Mouse (Mus musculus) granulocyte monocyte progenitor cell, adult 5-6 weeks (primary cell): ENCODE results near the gene Hnf4a. TPM values are rescaled to one million over a fixed set of nuclear protein-coding genes. Genes with fewer than 3 reads are reported as not detected.

Experiments
- ATAC-seq: replicated peaks from 2 replicates; pipeline ENCODE4 v1.8.0; 2016; ENCODE audit warnings: mild to moderate bottlenecking, moderate TSS enrichment, inconsistent platforms; ENCODE audit not compliant: poor library complexity, severe bottlenecking
- total RNA-seq, 2 experiments: library from RNA; stranded (forward) in 1 of 2; stranded (reverse) in 1 of 2; fragments of 200-712, 200-1000 nt in 1 of 2; fragments of >200 nt in 1 of 2; fragmentation: Nextera tagmentation in 1 of 2; gene quantifications; 2 replicates each; pipeline ENCODE4 v1.2.3; 2014 to 2017

The Hnf4a gene
- total RNA-seq, 2 experiments from 2014 or later = 0.15 to 0.37 TPM

DNA sequence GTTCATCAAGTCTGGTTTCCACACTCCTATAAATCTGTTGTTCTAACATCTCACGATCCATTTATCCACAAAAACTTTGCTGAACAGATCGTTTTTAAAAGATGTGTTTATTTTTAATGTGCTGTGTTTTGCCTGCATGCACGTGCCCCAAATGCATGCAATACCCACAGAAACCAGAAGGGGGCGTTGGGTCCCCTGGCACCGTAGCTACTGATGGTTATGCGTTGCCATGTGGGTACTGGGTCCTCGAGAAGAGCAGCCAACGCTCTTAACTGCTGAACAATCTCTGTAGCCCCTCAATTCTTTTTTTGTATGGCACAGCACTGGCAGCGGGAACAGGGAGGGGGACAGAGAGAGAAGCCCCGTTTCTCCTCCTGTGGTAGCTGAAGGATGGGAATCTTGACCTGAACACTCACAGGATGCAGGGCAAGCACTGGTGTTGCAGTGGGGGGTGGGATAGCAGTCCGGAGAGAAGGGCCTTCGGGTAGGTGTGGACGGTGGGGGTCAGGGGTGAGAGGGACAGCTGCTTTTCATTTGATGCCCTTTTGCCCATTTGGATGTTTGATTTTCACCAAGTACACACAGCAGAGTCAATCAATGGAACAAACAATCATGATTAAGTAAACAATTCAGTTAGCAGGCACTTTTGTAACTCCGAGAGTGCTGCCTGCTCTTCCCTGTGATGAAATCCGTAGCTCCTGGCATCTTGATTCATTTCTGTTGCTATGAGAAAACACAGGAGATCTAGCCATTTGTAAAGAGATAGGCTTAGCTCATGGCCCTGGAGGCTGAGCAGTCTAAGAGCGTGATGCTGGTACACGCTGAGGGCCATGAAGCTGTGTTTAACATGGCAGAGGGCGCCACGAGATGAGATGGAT, 80.0 kb downstream of the Hnf4a start:
- peak; percentile 44 for ATAC-seq

DNA sequence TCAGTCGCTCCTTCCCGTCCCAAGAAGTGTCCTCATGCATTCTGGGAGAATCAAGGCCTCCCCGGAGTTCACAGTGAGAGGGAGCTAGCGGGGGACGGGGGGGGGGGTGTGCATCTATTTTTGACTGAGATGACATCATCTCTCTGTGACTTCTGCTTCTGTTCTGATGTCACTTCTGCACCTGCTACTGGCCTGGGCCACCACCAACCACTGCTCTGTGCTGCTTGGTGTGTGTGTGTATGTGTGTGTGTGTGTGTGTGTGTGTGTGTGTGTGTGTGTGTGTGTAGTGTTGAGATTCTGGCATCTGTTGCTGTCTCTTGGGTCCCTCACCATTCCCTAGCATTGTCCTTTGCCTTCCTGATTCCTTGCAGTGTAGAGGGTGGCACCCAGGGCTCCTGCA, 80.9 kb downstream of the Hnf4a start:
- ATAC-seq = peak; percentile 55

DNA sequence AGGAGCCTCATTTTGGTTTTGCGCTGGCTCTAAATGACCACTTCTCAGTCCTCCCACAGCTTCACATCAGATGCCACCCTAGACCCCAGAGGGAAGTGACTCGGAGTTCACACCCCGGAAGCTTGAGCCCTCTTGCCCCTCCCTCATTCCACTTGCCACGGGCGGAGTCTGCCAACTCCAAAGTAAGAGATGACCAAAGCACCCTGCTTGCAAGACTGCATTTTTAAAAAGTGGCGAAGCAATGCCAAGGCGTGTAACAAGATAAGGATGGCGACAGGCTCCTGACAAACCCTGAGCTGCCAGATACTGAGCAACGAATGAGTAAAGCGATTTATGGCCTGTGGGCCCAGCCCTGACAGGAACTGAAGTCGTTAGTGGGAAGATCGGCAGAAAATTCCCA, 83.6 kb downstream of the Hnf4a start:
- ATAC-seq = peak; percentile 79

DNA sequence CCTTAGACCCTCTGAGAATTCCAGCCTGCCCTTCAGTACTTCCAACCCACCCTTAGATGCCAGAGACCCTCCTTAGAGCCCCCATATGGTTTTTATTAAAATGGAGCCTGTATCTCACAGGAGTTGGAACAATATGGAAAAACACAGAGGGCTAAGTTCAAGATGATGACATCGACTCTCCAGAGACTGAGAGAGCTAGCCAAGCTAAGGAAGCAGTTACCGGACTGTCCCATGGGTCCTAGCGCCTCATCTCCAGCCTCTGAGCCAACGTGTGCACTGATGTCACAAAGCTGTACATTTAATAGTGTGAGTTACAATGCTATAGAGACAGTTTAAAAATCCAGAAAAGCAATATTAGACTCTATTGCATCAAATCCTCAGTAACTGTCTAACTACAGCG, 84.4 kb downstream of the Hnf4a start:
- no peak for ATAC-seq

DNA sequence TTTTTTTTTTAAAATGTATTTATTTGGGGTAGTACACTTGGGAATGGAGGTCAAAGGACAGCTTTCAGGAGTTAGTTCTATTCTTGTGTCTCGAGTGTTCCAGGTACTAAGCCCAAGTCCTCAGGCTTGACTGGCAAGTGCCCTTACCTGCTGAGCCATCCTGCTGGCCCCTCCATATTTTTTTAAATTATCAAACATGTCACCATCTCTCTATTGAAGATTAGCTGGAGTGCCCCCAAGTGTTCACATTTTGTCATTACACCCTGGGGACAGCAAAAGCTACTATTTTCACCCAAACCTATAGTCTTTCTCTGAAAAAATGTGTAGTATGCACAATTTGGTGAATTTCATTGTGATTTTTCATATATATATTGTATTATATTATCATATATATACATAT, 85.5 kb downstream of the Hnf4a start:
- 0 out of 2 replicates have a peak, but pooled peaks have one; percentile 15 for ATAC-seq

DNA sequence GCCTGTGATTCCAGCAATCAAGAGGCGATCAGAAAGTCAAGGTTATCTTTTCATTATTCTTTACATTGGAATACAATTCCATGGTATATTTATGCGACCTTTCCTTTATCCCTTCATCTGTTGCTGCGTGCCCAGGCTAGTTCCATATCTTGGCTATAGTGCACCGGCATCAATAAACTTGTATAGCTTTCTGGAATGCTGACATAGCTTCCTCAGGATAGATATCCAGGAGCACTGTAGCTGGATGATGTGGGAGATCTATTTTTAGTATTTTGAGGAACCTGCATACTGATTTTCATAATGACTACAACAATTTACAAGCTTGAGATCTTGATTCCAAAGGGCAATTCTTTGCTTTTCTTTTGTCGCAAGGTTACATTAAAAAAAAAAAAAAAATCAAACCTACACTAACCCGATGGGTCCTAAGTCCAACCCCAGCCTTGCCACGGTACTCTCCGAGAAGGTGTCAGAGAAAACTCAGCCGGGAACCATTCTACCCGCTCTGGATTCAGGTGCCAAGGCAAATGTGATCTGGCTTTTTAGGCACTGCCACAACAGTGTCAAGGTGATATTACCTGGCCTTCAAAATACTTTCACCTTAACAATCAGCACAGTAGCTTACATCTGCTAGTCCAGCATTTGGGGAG, 87.2 kb downstream of the Hnf4a start:
- no peak for ATAC-seq

DNA sequence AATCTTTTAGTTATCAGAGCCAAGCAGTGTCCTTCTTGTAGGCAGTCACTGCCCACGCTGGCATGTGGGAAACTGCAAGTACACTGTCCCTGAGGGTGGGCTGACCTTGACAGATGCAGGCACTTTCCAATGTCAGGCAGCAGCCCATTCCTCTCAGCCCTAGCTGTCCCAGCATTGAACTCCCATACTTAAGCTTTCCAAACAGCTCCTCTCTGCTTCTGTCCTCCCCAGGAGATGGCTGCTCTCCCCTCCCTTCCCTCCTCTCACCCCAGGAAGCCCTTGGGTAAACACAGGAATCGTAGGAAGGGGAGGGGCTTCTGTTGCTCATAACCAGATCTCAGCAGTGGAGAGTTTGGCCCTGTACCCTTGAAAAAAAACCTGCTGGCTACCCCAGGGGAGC, 88.5 kb downstream of the Hnf4a start:
- ATAC-seq = no peak

DNA sequence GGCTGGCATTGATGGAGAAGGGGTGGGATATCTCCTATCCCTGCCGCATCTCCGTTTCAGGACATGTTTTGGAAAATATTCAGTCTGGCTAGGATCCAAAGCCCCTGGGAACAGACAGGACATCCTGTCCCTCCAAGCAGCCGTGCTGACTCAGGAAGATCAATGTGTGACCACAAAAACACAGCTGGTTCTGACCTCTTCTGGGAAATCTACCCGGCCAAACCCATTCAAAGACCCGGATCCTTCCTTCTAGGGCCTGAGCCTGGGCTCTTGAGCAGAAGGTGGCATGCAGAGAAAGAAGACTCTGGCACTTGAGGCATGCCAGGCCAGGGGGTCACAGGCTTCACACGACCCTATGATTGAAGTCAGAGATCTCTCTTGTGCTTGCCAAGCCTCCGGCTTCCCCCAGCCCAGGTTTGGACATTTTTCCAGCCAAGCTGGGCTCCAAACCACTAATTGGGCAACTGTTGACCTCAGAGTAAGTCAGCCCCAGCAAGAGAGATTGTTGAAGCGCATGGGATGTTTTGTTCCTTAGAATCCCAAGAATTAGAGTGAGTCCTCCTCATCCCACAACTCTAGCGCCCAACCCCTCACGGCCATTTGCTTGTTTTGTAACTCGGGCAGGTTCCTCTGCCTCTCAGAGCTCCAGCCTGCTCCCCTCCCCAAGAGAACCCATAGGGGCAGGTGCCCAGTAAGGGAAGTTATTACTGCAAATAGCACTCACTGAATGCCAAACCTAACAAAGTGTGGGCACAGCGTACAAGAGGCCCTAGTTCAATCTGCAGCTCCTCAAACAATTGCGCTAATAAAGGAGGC, 89.7 kb downstream of the Hnf4a start:
- peak; percentile 44 for ATAC-seq

DNA sequence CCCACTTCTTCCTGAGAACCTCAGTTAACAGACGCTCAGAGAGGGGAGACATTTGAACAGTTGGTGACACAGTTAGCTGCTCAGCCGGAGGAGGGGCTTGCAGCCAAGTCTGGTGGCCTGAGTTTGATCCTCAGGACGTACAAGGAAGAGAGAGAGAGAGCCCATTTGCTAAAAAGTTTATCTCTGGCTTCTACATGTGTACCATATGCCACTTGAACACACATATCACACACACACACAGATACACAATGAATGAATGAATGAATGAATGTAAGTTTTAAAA, 90.2 kb downstream of the Hnf4a start:
- no peak for ATAC-seq

DNA sequence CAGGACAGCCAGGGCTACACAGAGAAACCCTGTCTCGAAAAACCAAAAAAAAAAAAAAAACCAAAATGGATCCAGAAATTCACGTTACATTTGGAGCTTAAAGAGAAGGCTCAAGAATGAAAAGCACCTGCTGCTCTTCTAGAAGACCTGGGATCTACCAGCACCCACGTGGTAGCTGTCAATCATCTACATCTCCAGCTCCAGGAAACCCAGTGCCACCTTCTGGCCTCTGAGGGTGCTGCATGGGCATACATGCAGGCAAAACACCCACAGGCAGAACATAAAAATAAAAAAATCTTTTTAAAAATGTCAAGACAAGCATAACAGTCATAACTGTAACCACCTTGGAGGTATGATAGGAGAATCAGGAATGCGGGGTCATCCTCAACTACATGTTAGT, 91.1 kb downstream of the Hnf4a start:
- ATAC-seq = peak; percentile 48

DNA sequence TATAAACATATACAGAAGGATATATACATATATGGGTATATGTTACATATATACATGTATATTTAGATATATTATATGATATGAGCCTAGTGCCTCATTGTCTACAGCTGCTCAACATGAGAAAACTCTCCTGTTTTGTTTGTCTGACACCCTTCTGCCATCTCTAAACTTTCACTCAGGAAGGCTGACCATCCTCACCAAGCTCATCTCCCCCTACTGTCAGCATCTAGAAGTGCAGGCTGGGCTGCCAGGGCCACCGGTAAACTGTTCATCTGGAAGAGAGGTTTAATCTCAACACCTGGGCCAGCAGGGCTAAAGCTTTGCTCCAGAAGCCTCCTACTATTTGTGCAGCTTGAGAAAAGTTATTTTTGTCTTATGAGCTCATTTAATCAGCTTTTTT, 92.6 kb downstream of the Hnf4a start:
- ATAC-seq = peak; percentile 40

DNA sequence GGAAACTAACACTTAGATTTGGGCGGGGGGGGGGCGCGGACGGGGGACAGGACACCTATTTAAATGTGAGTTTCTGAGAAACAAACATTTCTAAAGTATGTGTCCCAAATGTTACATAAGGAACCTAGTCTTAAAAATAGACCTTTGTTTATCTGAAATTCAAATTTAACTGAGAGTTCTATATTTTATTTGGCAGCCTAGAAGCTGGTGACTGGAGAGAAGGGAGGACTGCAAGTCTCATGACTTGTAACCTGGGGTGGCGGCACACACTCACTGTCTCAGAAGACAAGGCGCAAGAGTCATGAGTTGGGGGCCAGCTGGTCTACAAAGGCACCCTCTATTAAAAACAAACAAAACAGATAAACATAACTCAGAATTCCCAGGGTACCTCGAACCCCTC, 94.5 kb downstream of the Hnf4a start:
- ATAC-seq = no peak

DNA sequence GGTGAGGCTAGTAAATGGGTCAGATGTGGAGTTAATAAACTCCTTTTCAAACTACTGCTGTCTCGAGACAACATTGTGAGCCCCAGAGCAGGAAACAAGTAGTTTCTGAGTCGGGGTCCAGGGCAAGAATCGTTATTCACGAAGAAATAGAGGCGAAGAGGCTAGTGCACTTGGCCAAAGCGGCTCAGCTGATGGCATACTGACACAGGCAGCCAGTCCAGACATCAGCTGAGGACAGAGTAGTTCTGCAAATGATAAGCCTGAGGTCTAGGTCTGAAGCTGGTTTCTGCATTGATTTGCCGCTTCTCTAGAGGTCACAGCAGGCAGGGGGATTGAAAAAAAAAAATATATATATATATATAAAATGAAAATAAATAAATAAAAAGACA, 95.1 kb downstream of the Hnf4a start:
- no peak for ATAC-seq

DNA sequence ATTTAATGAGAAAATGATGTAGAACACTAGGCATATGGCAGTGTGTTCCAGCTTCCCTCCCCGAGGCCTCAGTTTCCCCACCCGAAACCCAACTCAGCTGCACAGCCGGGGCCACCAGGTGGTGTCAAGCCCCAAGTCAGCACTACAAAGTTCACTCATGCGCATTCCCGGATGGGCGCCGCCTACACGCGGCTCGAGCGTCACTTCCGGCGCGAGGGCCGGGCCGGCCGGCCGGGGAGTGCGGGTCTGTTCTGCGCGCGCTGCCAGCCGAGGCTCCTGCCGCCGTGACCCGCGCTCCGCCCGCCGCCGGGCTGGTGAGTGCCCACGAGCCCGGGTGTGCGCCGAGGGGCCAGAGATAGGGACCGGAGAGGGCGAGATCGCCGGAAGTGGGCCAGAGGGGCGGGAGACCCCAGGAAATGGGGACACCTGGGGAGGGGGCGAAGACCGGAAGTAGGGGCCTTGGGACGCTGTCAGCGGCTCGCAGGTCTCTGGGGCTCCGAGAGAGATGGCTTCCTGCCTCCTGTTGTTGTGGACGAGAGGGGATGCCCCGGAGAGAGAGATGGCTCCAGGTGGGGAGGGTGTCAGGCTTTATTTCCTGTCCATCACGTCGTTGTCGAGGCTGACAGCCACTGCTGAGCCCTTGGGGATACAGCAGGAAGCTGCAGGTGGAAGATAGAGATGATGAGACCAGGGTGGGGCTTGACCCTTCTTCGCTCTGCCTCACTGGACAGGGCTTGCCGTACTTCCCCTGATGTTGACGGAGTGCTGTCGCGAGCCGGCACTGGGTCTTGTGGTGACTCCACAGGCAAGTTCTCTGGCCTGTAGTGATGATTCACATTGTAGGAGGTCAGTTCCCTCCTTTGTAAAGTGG, 95.7 kb downstream of the Hnf4a start, which contains the start of gene Ttpal:
Gene Ttpal (plus strand): TSS at position 214 of the 871 bp plus-strand sequence.
- peak; percentile 83 for ATAC-seq

DNA sequence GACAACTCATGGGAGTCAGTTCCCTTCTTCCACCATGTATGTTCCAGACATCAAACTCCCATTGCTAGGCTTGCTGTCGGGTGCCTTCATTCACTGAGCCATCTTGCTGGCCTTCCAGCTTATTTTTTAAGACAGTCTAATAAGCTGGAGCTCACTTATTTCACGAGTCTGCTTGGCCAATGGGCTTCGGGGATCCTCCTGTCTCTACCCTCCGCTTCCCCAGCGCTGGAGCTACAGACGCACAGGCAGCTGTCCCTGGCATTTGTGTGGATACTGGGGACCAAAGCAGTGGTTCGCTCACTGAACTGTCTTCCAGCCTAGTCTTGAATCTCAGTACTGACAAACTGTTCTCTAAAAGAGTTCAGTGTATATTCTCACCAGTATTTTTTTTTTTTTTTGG, 99.6 kb downstream of the Hnf4a start:
- ATAC-seq = no peak

DNA sequence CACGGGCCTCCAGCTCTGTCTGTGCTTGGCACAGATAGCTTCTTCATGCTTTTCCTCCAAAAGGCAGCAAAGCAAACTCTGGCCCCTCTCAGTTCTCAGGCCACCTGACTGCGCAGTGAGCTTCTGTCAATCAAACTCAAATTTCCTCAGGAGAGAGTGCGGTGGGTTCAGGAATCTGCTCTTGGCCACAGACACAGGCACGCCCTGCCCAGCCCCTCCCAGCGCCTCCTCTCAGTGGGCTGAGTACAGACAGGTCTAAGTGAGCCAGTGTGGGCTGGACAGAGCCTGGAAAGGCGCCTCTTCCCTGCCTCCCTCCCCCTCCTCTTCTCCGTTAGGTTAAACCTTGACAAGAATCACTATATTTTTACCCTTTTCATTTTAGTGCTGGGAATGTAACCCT, 101.4 kb downstream of the Hnf4a start:
- ATAC-seq = no peak

DNA sequence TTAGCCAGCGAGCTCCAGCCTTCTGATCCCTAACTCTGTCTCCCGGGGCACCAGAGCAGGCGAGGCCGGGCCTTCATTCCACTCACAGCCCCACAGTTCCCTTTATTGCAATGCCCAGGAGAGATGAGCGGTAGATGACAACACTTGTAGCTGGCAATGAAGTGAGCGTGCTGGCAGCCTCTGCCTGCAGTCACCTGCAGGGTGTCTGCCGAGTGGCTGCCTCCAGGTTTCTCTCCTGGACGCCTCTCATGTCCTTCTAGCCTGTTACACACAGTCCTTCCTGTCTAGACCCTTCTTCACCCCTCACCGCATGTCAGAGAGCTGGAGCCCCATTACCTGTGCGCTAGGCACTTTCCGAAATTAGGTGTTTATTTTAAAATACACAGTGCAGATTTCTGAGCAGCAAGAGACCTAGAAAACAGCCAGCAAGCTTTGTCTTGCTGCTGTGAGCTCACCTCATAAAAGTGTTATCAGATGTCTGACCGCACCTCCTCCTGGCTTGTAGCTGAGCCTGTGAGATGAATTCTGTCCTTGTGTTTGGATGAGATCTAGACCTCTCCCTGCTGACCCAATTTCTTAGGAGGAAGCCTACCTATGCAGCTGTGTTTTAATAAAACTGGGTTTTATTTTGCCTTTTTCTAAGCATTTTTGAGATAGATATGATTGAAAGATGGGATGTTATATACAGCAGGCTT, 102.8 kb downstream of the Hnf4a start:
- ATAC-seq = no peak

DNA sequence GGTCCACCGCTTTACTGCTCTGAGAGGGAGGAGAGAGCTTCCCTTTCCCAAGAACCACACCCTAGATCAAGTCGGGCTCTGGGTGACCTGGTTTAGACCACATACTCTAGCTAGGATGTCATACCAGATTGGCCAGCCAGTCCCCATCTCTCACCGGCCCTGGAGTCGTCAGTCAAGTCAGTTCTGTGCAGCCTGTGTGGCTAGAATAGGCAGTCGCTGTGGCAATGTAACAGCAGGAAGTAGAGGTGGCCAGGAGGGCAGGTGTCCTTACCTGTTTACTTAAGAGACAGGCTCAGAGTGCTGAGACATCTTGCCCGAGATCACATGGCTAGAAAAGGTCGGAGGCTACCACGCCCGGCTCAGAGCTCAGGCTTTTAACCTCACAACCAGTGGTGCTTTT, 104.6 kb downstream of the Hnf4a start:
- no peak for ATAC-seq

DNA sequence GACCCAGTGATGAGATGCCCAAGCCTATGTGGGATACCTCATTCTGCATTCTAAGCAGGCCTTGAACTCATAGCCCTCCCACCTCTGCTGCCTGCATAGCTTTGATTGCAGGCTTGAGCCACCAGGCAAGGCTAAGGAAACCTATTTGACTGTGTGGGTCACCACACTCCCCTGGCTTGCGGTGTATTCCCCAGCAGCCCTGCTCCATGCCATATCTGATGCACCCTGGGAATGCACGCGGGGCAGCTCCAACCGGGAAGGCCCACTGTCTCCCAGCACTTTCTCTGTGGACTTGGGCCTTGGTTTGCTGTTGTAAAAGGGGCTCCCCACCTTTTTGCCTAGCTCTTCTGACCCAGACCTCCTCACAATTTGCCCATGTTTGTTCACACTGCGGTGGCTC, 106.6 kb downstream of the Hnf4a start:
- no peak for ATAC-seq

DNA sequence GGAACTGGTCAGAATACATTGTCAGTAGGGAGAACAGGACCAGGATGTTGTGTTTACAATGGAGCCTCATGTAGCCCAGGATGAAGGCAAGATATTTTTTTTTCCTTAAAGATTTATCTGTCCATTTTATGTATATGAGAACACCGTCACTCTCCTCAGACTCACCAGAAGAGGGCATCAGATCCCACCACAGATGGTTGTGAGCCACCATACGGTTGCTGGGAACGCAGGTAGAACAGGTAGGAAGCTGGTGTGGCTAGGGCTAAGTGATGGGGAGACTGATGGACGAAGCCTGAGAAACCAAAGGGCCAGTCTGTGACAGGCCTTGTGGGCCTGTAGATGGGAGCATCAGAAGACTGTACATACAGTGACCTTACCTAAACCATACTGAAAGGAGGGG, 107.4 kb downstream of the Hnf4a start:
- ATAC-seq = no peak
